Mouse (Mus musculus) kidney, embryonic 16.5 days (tissue): Measurements from ENCODE around the gene Cnih4. TPM values are rescaled to one million over a fixed set of nuclear protein-coding genes. Genes with fewer than 3 reads are reported as not detected.

ENCODE experiments used
- ATAC-seq: fragments of 200-750 bp; cut with Nextera tagmentation; 2 replicates; pipeline ENCODE4 v1.8.0; 2017; ENCODE audit warnings: moderate TSS enrichment; ENCODE audit not compliant: low FRiP score, low TSS enrichment
- H3K27ac ChIP-seq: fragments of 300-500 bp; sonication (generic); 2 replicates; pipeline ENCODE4 v1.5.1; 2014; ENCODE audit warnings: low read length
- H3K27me3 ChIP-seq: fragments of 300-500 bp; sonication (generic); 2 replicates; pipeline ENCODE4 v1.6.1; 2014; ENCODE audit warnings: low read length, control low read depth, mixed read lengths; ENCODE audit not compliant: insufficient read depth
- H3K36me3 ChIP-seq: fragments of 300-500 bp; sonication (generic); 2 replicates; pipeline ENCODE4 v1.6.1; 2014; ENCODE audit warnings: low read length, control low read depth, mixed read lengths; ENCODE audit not compliant: insufficient read depth
- H3K4me1 ChIP-seq: fragments of 300-500 bp; sonication (generic); 2 replicates; pipeline ENCODE4 v1.6.1; 2014; ENCODE audit warnings: low read length, control low read depth, mixed read lengths; ENCODE audit not compliant: insufficient read depth
- H3K4me2 ChIP-seq: fragments of 300-500 bp; sonication (generic); replicated peaks from 2 replicates; pipeline ENCODE4 v1.6.1; 2014; ENCODE audit warnings: low read depth, low read length
- H3K4me3 ChIP-seq: fragments of 300-500 bp; sonication (generic); 2 replicates; pipeline ENCODE4 v1.5.1; 2014; ENCODE audit warnings: mild to moderate bottlenecking, low read length
- H3K9ac ChIP-seq: fragments of 300-500 bp; sonication (generic); replicated peaks from 2 replicates; pipeline ENCODE4 v1.6.1; 2014; ENCODE audit warnings: low read length
- H3K9me3 ChIP-seq: fragments of 300-500 bp; sonication (generic); 2 replicates; pipeline ENCODE4 v1.6.1; 2016; ENCODE audit warnings: low read length, control low read depth
- WGBS: fragments of 180-500 bp; shearing (Covaris S2); extraction: QIAGEN DNeasy Blood & Tissue Kit; methylation state at CpG from one replicate; pipeline ENCODE4 v1.1.7; 2014; 5-methylcytosine and 5-hydroxymethylcytosine counted together
- polyA plus RNA-seq: library from polyadenylated mRNA; unstranded; fragments of >200 nt; fragmentation: Nextera tagmentation; extraction: Ambion mirVana; gene quantifications from 2 replicates; pipeline ENCODE4 v1.2.1, GENCODE M21; 2015

Gene Cnih4
- polyA plus RNA-seq, 1 experiment from 2014 or later = 140 TPM

GRCm38 (mm10) chr1:181210147-181210546, 65.7 kb downstream of the Cnih4 start:
- Histone ChIP-seq H3K9ac (peak overlapping the region; percentile 97), H3K4me2 (peak overlapping the region; percentile 88), H3K4me3 (peak overlapping the region; percentile 100), H3K4me1 (peaks cover 19% of the 10 kb centered on the region), H3K27ac (peak overlapping the region; percentile 93), H3K27me3 (no peaks in the 10 kb centered on the region), H3K36me3 (peaks cover 8% of the 10 kb centered on the region; the same call in 1 of the 2 replicates), H3K9me3 (no peaks in the 10 kb centered on the region)
- ATAC-seq = no peak
- 7% methylated on average over 4 of the region's 4 CpGs for WGBS

GRCm38 (mm10) chr1:181210601-181211402, 66.3 kb downstream of the Cnih4 start:
- H3K36me3 ChIP-seq = peaks cover 7% of the 10 kb centered on the region; the same call in 1 of the 2 replicates
- peak overlapping the region; percentile 93 for H3K27ac ChIP-seq
- peak; percentile 56 for ATAC-seq
- H3K4me2 ChIP-seq = peak overlapping the region; percentile 88
- peaks cover 19% of the 10 kb centered on the region for H3K4me1 ChIP-seq
- WGBS = under 1% methylated on average over 50 of the region's 56 CpGs
- peak overlapping the region; percentile 100 for H3K4me3 ChIP-seq
- no peaks in the 10 kb centered on the region for H3K9me3 ChIP-seq
- H3K9ac ChIP-seq = peak overlapping the region; percentile 97
- no peaks in the 10 kb centered on the region for H3K27me3 ChIP-seq

GRCm38 (mm10) chr1:181211403-181211919, 67.0 kb downstream of the Cnih4 start:
- H3K27me3 ChIP-seq = no peaks in the 10 kb centered on the region
- H3K36me3 ChIP-seq = 0 out of 2 replicates have a peak, but pooled peaks cover 5% of the 10 kb centered on the region
- H3K27ac ChIP-seq = peak overlapping the region; percentile 93
- peak; percentile 52 for ATAC-seq
- H3K4me1 ChIP-seq = peaks cover 19% of the 10 kb centered on the region
- H3K9ac ChIP-seq = peak overlapping the region; percentile 97
- 0% methylated on average over 2 of the region's 72 CpGs for WGBS
- H3K9me3 ChIP-seq = no peaks in the 10 kb centered on the region
- H3K4me3 ChIP-seq = peak overlapping the region; percentile 100
- H3K4me2 ChIP-seq = peak overlapping the region; percentile 88

GRCm38 (mm10) chr1:181211920-181212633, 67.6 kb downstream of the Cnih4 start, which contains the start of gene Wdr26:
Gene Wdr26 (minus strand): TSS chr1:181212001.
- under 1% methylated on average over 52 of the region's 54 CpGs for WGBS
- H3K27ac ChIP-seq = peak within 1 kb of the TSS; percentile 93
- H3K27me3 ChIP-seq = no peaks in the 10 kb centered on the region
- H3K4me3 ChIP-seq = peak within 1 kb of the TSS; percentile 100
- 0 out of 2 replicates have a peak, but pooled peaks cover 3% of the 10 kb centered on the region for H3K36me3 ChIP-seq
- peak; percentile 95 for ATAC-seq
- H3K4me1 ChIP-seq = peaks cover 19% of the 10 kb centered on the region
- H3K4me2 ChIP-seq = peak within 1 kb of the TSS; percentile 88
- peak within 1 kb of the TSS; percentile 97 for H3K9ac ChIP-seq
- no peaks in the 10 kb centered on the region for H3K9me3 ChIP-seq

- H3K4me1 ChIP-seq = peaks cover 14% of the 10 kb centered on the region
- no peak overlapping the region for H3K27ac ChIP-seq
- no peak for ATAC-seq
- no peaks in the 10 kb centered on the region for H3K9me3 ChIP-seq
- no peaks in the 10 kb centered on the region for H3K36me3 ChIP-seq
- H3K27me3 ChIP-seq = no peaks in the 10 kb centered on the region
- no peak overlapping the region for H3K4me3 ChIP-seq
- H3K9ac ChIP-seq = no peak overlapping the region
- H3K4me2 ChIP-seq = no peak overlapping the region
- 89% methylated on average over 8 of the region's 8 CpGs for WGBS
These were observed 70.0 kb downstream of the Cnih4 start for GRCm38 (mm10) chr1:181214296-181215035.

- Histone ChIP-seq H3K36me3 (no peaks in the 10 kb centered on the region), H3K27me3 (no peaks in the 10 kb centered on the region), H3K9me3 (no peaks in the 10 kb centered on the region), H3K4me2 (no peak overlapping the region), H3K27ac (no peak overlapping the region), H3K4me1 (peaks cover 6% of the 10 kb centered on the region), H3K4me3 (no peak overlapping the region), H3K9ac (no peak overlapping the region)
- 75% methylated on average over 4 of the region's 4 CpGs for WGBS
- no peak for ATAC-seq
These were observed 71.8 kb downstream of the Cnih4 start for GRCm38 (mm10) chr1:181216315-181216714.

Other genes with a start within 250 kb of the Cnih4 start
- gene Pycr2, start 240.4 kb upstream of the Cnih4 start, polyA plus RNA-seq = 111 TPM in 2 replicates
- gene Lefty1, start 209.7 kb upstream of the Cnih4 start, polyA plus RNA-seq = 1.2 TPM in 2 replicates
- gene Tmem63a, start 202.3 kb upstream of the Cnih4 start, polyA plus RNA-seq = 11.8 and 13.1 TPM in 2 replicates
- 7.1 and 8.3 TPM in 2 replicates for gene Ephx1, start 123.8 kb upstream of the Cnih4 start, polyA plus RNA-seq
- 0.09 TPM in 1 of 2 replicates, not detected in the other for gene 9130409I23Rik, start 93.5 kb upstream of the Cnih4 start, polyA plus RNA-seq
- 32.3 and 39.0 TPM in 2 replicates for gene Nvl, start 489 bp upstream of the Cnih4 start, polyA plus RNA-seq
- 23.1 and 30.4 TPM in 2 replicates for gene Wdr26, start 67.3 kb downstream of the Cnih4 start, polyA plus RNA-seq
- 0.17 TPM in 1 of 2 replicates, not detected in the other for gene Cnih3, start 207.9 kb downstream of the Cnih4 start, polyA plus RNA-seq